Comparison of ENCODE assay signal across 29 mouse cellular contexts in the genomic region with DNA sequence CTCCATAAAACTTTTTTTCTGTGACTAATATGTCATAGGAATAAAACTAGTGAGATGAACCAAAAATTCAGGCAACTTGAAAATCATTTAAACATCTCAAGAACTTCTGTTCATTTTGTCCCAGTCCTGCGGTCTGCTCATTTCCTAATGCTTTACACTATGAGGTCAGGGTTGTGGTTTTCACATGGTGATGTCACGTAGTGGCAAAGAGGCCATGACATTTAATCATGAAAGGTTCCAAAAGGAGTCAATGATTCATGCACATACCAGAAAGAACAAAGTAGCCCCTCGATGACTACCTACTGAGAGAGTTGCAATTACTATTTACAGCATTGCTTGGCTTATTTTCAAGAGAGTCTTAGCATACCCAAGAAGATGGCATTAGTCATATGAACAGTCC.
A peak's percentile ranks its signal among the peaks of the same experiment; 100 is the strongest.
DNase-seq lines count a peak whose midpoint lies in the region; ATAC-seq and TF ChIP-seq lines count a peak whose summit lies in the region.
"Had no signal": no experiment of that assay in that cellular context is flagged by ENCODE, and none has a peak within 500 bp of the region (broad histone marks: within the 10 kb centered on the region; RNA-seq: fewer than 3 reads in every experiment).

No protein-coding gene starts in this region.

- peak; percentile 3 for DNase-seq in heart, adult 8-10 months (ENCODE audit: low spot score)
- DNase-seq in heart, embryonic 10.5 days (ENCODE audit: low spot score): no peak
- peak; percentile 11 for DNase-seq in 416B (ENCODE audit: low read depth)
- DNase-seq in Muller cell, postnatal 12 days (ENCODE audit: inconsistent ontology term): peak; percentile 81
- DNase-seq in adrenal gland, postnatal 14 days: peak; percentile 38
- DNase-seq in kidney, adult 9 months: no peak
- no peak for DNase-seq in left cerebral cortex, postnatal 4 days
- DNase-seq in stomach, postnatal 0 days (ENCODE audit: low spot score): no peak
- DNase-seq: B cell, adult 2 months; cerebellum, adult 11 months; cerebellum, adult 2 months; cerebellum, adult 9-11 months; cerebellum, postnatal 25 days; forebrain, postnatal 0 days; gastrocnemius, postnatal 25 days; heart, postnatal 14 days; heart, postnatal 4 days; kidney, adult 18-20 months had no signal

- H3K9ac ChIP-seq in stomach, postnatal 0 days (ENCODE audit: low read length): no peak overlapping the region
- H3K9ac ChIP-seq: embryonic facial prominence, embryonic 12.5 days; embryonic facial prominence, embryonic 15.5 days; forebrain, postnatal 0 days; heart, embryonic 12.5 days; heart, embryonic 15.5 days; hindbrain, embryonic 14.5 days had no signal

- no peaks in the 10 kb centered on the region for H3K27me3 ChIP-seq in heart, embryonic 10.5 days (ENCODE audit: insufficient read depth, poor library complexity, severe bottlenecking)
- no peaks in the 10 kb centered on the region for H3K27me3 ChIP-seq in stomach, postnatal 0 days (ENCODE audit: control insufficient read depth, insufficient read depth, low read length)
- H3K27me3 ChIP-seq: embryonic facial prominence, embryonic 12.5 days; embryonic facial prominence, embryonic 15.5 days; heart, embryonic 12.5 days; heart, embryonic 15.5 days had no signal

- TF ChIP-seq EP300 in stomach, postnatal 0 days (optimal IDR thresholded peaks at IDR 0.05): no peak

- no peak for ATAC-seq in stomach, postnatal 0 days (ENCODE audit: low FRiP score, low TSS enrichment)
- ATAC-seq: activated CD4-positive, CD25-positive, alpha-beta regulatory T cell, adult 4 months; CD4-positive, CD25-positive, alpha-beta regulatory T cell, adult 4 months; forebrain, embryonic 14.5 days; forebrain, postnatal 0 days; hindbrain, postnatal 0 days; inflammation-experienced regulatory T-cells, adult 6 months; intestine, embryonic 16.5 days had no signal

- H3K4me1 ChIP-seq in heart, embryonic 10.5 days: no peaks in the 10 kb centered on the region
- no peaks in the 10 kb centered on the region for H3K4me1 ChIP-seq in stomach, postnatal 0 days (replicated peaks; ENCODE audit: control insufficient read depth, insufficient read depth)
- H3K4me1 ChIP-seq: embryonic facial prominence, embryonic 12.5 days; embryonic facial prominence, embryonic 15.5 days; heart, embryonic 12.5 days; heart, embryonic 15.5 days had no signal

- no peak overlapping the region for H3K4me2 ChIP-seq in stomach, postnatal 0 days (replicated peaks; ENCODE audit: low read depth)
- H3K4me2 ChIP-seq: embryonic facial prominence, embryonic 12.5 days; embryonic facial prominence, embryonic 15.5 days; heart, embryonic 12.5 days; heart, embryonic 15.5 days; hindbrain, embryonic 14.5 days had no signal

- no peak overlapping the region for H3K4me3 ChIP-seq in heart, embryonic 10.5 days
- H3K4me3 ChIP-seq in stomach, postnatal 0 days (ENCODE audit: low read depth, low read length): no peak overlapping the region
- H3K4me3 ChIP-seq: embryonic facial prominence, embryonic 12.5 days; embryonic facial prominence, embryonic 15.5 days; heart, embryonic 12.5 days; heart, embryonic 15.5 days had no signal

- intact Hi-C loops in left cerebral cortex, postnatal 4 days (cut with DNase I): no loop called here

- no peaks in the 10 kb centered on the region for H3K9me3 ChIP-seq in heart, embryonic 10.5 days
- H3K9me3 ChIP-seq in stomach, postnatal 0 days (ENCODE audit: control insufficient read depth, low read length): no peaks in the 10 kb centered on the region
- H3K9me3 ChIP-seq: embryonic facial prominence, embryonic 12.5 days; embryonic facial prominence, embryonic 15.5 days; heart, embryonic 12.5 days; heart, embryonic 15.5 days had no signal

- H3K27ac ChIP-seq in heart, embryonic 10.5 days: no peak overlapping the region
- H3K27ac ChIP-seq in stomach, postnatal 0 days (replicated peaks): no peak overlapping the region
- H3K27ac ChIP-seq: embryonic facial prominence, embryonic 12.5 days; embryonic facial prominence, embryonic 15.5 days; heart, embryonic 15.5 days; hindbrain, embryonic 14.5 days; hindbrain, postnatal 0 days had no signal

- 77% methylated on average over 3 of the region's 3 CpGs for WGBS in heart, embryonic 10.5 days
- 71% methylated on average over 3 of the region's 3 CpGs for WGBS in stomach, postnatal 0 days

- no peaks in the 10 kb centered on the region for H3K36me3 ChIP-seq in heart, embryonic 10.5 days
- no peaks in the 10 kb centered on the region for H3K36me3 ChIP-seq in stomach, postnatal 0 days (ENCODE audit: control insufficient read depth, insufficient read depth, low read length)
- H3K36me3 ChIP-seq: embryonic facial prominence, embryonic 12.5 days; embryonic facial prominence, embryonic 15.5 days; heart, embryonic 12.5 days; heart, embryonic 15.5 days had no signal

- no peak for TF ChIP-seq CTCF in stomach, postnatal 0 days (IDR thresholded peaks at IDR 0.05; ENCODE audit: low read depth)

Comparison
In these comparisons a context has a peak if more than half of its experiments do, and no peak if none do; other contexts are left out.
1. DNase-seq: peak in heart, adult 8-10 months (single experiment), 416B (single experiment), Muller cell, postnatal 12 days (single experiment) and adrenal gland, postnatal 14 days (single experiment); none in heart, embryonic 10.5 days (single experiment), kidney, adult 9 months (single experiment), left cerebral cortex, postnatal 4 days (single experiment) and stomach, postnatal 0 days (single experiment).